Mouse (Mus musculus) liver, embryonic 11.5 days (tissue): Measurements from ENCODE around the gene Glo1. TPM values are rescaled to one million over a fixed set of nuclear protein-coding genes. Genes with fewer than 3 reads are reported as not detected.
A peak's percentile ranks its signal among the peaks of the same experiment; 100 is the strongest.
"Not testable (repeated sequence)": the region's sequence is repeated elsewhere in the genome, so short reads cannot be mapped to it uniquely, and the experiment has no call there.

ENCODE experiments used
- ATAC-seq: fragments of 200-750 bp; cut with Nextera tagmentation; replicated peaks from 2 replicates; pipeline ENCODE4 v1.8.0; 2017; ENCODE audit warnings: moderate number of reproducible peaks, mild to moderate bottlenecking, moderate TSS enrichment, moderate library complexity; ENCODE audit not compliant: low FRiP score
- DNase-seq: peaks from one replicate; pipeline ENCODE4 v3.0.0-alpha.2; 2017; ENCODE audit warnings: low spot score
- H3K27ac ChIP-seq: fragments of 300-500 bp; sonication (generic); 2 replicates; pipeline ENCODE4 v1.5.1; 2014; ENCODE audit warnings: mild to moderate bottlenecking, low read depth, low read length, control low read depth
- H3K27me3 ChIP-seq: fragments of 300-500 bp; sonication (generic); replicated peaks from 2 replicates; pipeline ENCODE4 v1.6.1; 2014; ENCODE audit warnings: low read length, mixed read lengths; ENCODE audit not compliant: control insufficient read depth, insufficient read depth
- H3K36me3 ChIP-seq: fragments of 300-500 bp; sonication (generic); 2 replicates; pipeline ENCODE4 v1.6.1; 2014; ENCODE audit warnings: mild to moderate bottlenecking, low read length, moderate library complexity, mixed read lengths; ENCODE audit not compliant: control insufficient read depth, insufficient read depth
- H3K4me1 ChIP-seq: fragments of 300-500 bp; sonication (generic); replicated peaks from 2 replicates; pipeline ENCODE4 v1.6.1; 2014; ENCODE audit warnings: low read length, mixed read lengths; ENCODE audit not compliant: control insufficient read depth, insufficient read depth
- H3K4me2 ChIP-seq: fragments of 300-500 bp; sonication (generic); 2 replicates; pipeline ENCODE4 v1.6.1; 2014; ENCODE audit warnings: mild to moderate bottlenecking, control low read depth, moderate library complexity
- H3K4me3 ChIP-seq: fragments of 300-500 bp; sonication (generic); 2 replicates; pipeline ENCODE4 v1.5.1; 2014; ENCODE audit warnings: low read depth, low read length, control low read depth
- H3K9ac ChIP-seq: fragments of 300-500 bp; sonication (generic); 2 replicates; pipeline ENCODE4 v1.6.1; 2014; ENCODE audit warnings: low read depth, low read length, control low read depth
- H3K9me3 ChIP-seq: fragments of 300-500 bp; sonication (generic); 2 replicates; pipeline ENCODE4 v1.6.1; 2016; ENCODE audit warnings: low read length, inconsistent platforms, mixed read lengths; ENCODE audit not compliant: control insufficient read depth
- WGBS: fragments of 180-500 bp; shearing (Covaris S2); extraction: QIAGEN DNeasy Blood & Tissue Kit; methylation state at CpG from one replicate; pipeline ENCODE4 v1.1.7; 2014; 5-methylcytosine and 5-hydroxymethylcytosine counted together
- polyA plus RNA-seq: library from polyadenylated mRNA; unstranded; fragments of >200 nt; fragmentation: Nextera tagmentation; extraction: Ambion mirVana; gene quantifications from 2 replicates; pipeline ENCODE4 v1.2.1, GENCODE M21; 2014

Glo1 gene
- polyA plus RNA-seq, 1 experiment from 2014 or later = 310 TPM

DNA sequence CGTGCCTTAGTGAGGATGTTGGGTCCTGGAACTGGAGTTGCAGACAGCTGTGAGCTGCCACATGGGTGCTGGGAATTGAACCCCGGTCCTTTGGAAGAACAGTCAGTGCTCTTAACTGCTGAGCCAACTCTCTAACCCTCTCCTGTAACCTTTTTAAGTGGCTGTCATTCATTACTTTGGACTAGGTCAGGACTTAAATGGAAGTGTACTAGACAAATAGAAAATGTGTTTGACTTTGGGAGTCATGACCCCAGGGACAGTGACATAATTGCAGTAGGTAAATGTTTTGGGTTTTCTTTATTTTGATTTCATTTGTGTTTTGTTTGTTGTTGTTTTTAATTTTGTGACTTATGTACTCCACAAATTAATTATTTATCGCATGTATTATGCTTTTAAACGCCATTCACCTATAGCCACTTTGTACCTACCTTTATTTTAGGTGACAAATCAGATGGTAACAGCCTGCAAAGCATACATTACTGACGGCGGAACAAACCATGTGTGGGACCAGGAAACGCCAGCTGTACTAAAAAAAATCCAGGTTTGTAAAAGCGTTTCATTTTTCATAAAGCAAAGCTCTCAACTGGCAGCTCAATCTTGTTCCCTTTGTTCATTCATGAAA is 31.0 kb upstream of the Glo1 start:
- Histone ChIP-seq H3K4me1 (no peaks in the 10 kb centered on the region; the same call in 1 of the 2 replicates), H3K27me3 (no peaks in the 10 kb centered on the region), H3K4me2 (peak overlapping the region; percentile 57), H3K4me3 (peak overlapping the region; percentile 37), H3K9me3 (no peaks in the 10 kb centered on the region), H3K36me3 (no peaks in the 10 kb centered on the region), H3K27ac (no peak overlapping the region; the same call in 1 of the 2 replicates), H3K9ac (peak overlapping the region; percentile 51)
- DNase-seq (no peak), ATAC-seq (no peak)
- WGBS = 59% methylated on average over 8 of the region's 8 CpGs

GRCm38 (mm10) chr17:30653010-30653409 is 26.3 kb upstream of the Glo1 start:
- Histone ChIP-seq H3K9ac (no peak overlapping the region), H3K4me2 (no peak overlapping the region), H3K4me3 (no peak overlapping the region), H3K27ac (no peak overlapping the region), H3K9me3 (no peaks in the 10 kb centered on the region), H3K4me1 (no peaks in the 10 kb centered on the region), H3K27me3 (no peaks in the 10 kb centered on the region), H3K36me3 (no peaks in the 10 kb centered on the region)
- ATAC-seq (no peak), DNase-seq (no peak)
- 96% methylated on average over 6 of the region's 6 CpGs for WGBS

- Histone ChIP-seq H3K9ac (no peak overlapping the region), H3K4me3 (no peak overlapping the region), H3K9me3 (no peaks in the 10 kb centered on the region), H3K36me3 (no peaks in the 10 kb centered on the region), H3K4me1 (no peaks in the 10 kb centered on the region), H3K4me2 (no peak overlapping the region), H3K27me3 (no peaks in the 10 kb centered on the region), H3K27ac (no peak overlapping the region)
- 88% methylated on average over 3 of the region's 3 CpGs for WGBS
- DNase-seq (no peak), ATAC-seq (no peak)
Observed at GRCm38 (mm10) chr17:30648770-30649169, 22.1 kb upstream of the Glo1 start.

- DNase-seq (no peak), ATAC-seq (no peak)
- H3K27ac ChIP-seq = no peak overlapping the region
- peaks cover 8% of the 10 kb centered on the region for H3K4me1 ChIP-seq
- no peaks in the 10 kb centered on the region for H3K9me3 ChIP-seq
- H3K27me3 ChIP-seq = no peaks in the 10 kb centered on the region
- 84% methylated on average over 5 of the region's 5 CpGs for WGBS
- H3K9ac ChIP-seq = no peak overlapping the region
- no peak overlapping the region for H3K4me3 ChIP-seq
- no peaks in the 10 kb centered on the region for H3K36me3 ChIP-seq
- H3K4me2 ChIP-seq = no peak overlapping the region
Observed at GRCm38 (mm10) chr17:30640896-30641295, 14.2 kb upstream of the Glo1 start.

GRCm38 (mm10) chr17:30638996-30639395 is 12.3 kb upstream of the Glo1 start:
- no peak overlapping the region for H3K4me2 ChIP-seq
- DNase-seq (no peak), ATAC-seq (no peak)
- H3K4me3 ChIP-seq = no peak overlapping the region
- H3K4me1 ChIP-seq = peaks cover 8% of the 10 kb centered on the region
- no peak overlapping the region for H3K27ac ChIP-seq
- H3K9ac ChIP-seq = no peak overlapping the region
- WGBS = 58% methylated on average over 2 of the region's 2 CpGs
- no peaks in the 10 kb centered on the region for H3K36me3 ChIP-seq
- H3K27me3 ChIP-seq = no peaks in the 10 kb centered on the region
- no peaks in the 10 kb centered on the region for H3K9me3 ChIP-seq

DNA sequence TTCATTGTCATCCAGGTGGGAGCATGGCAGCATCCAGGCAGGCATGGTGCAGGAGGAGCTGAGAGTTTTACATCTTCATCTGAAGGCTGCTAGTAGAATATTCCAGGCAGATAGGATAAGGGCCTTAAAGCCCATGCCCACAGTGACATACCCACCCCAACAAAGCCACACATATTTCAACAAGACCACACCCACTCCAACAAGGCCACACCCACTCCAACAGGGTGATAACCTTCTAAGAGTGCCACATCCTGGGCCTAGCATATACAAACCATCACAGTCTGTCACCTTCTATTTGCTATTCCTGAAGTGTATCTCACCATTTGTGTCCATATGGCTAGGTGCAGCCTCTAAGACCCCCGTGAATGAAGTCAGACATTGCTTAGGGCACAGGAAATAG is 11.0 kb upstream of the Glo1 start:
- no peak overlapping the region for H3K27ac ChIP-seq
- H3K27me3 ChIP-seq = no peaks in the 10 kb centered on the region
- no peak overlapping the region for H3K4me2 ChIP-seq
- H3K9ac ChIP-seq = no peak overlapping the region
- 43% methylated on average over 1 of the region's 1 CpGs for WGBS
- no peak for ATAC-seq
- no peaks in the 10 kb centered on the region for H3K36me3 ChIP-seq
- peaks cover 8% of the 10 kb centered on the region for H3K4me1 ChIP-seq
- DNase-seq = no peak
- no peak overlapping the region for H3K4me3 ChIP-seq
- H3K9me3 ChIP-seq = no peaks in the 10 kb centered on the region

GRCm38 (mm10) chr17:30635367-30635766 is 8.7 kb upstream of the Glo1 start:
- ATAC-seq = no peak; the same call in 1 of the 2 replicates
- Histone ChIP-seq H3K9me3 (no peaks in the 10 kb centered on the region), H3K27ac (no peak overlapping the region), H3K27me3 (no peaks in the 10 kb centered on the region), H3K4me2 (peak overlapping the region; percentile 30), H3K4me3 (no peak overlapping the region), H3K9ac (no peak overlapping the region), H3K36me3 (no peaks in the 10 kb centered on the region), H3K4me1 (peaks cover 8% of the 10 kb centered on the region)
- WGBS = 30% methylated on average over 17 of the region's 17 CpGs
- DNase-seq = peak; percentile 54

DNA sequence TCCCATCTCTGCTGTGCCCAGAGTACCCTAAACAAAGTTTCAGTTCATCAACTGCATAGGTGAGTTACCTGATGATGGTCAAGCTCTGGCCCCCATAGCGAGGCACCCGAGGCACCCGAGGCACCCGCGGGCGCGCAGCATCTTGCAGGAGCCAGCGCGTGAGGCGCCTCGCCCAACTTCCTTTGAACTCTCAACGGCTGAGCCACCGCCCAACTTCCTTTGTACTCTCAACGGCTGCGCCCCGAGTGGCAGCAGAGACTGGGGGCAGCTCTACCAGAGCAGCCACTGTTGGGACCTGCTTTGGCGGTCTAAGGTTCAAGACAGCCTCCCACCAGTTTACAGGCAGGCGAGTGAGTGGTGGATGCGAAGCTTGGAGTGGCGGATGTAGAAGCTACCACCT is 2.5 kb downstream of the Glo1 start, which contains the start of gene Dnah8:
Dnah8 (plus strand) TSS at position 223 of the 400 bp plus-strand sequence.
- H3K27ac ChIP-seq, H3K4me1 ChIP-seq, H3K27me3 ChIP-seq, H3K36me3 ChIP-seq, H3K9me3 ChIP-seq, DNase-seq, H3K9ac ChIP-seq, H3K4me3 ChIP-seq, ATAC-seq, H3K4me2 ChIP-seq: not testable (repeated sequence)
- WGBS = no CpG with 5 or more reads among the region's 20 CpGs

DNA sequence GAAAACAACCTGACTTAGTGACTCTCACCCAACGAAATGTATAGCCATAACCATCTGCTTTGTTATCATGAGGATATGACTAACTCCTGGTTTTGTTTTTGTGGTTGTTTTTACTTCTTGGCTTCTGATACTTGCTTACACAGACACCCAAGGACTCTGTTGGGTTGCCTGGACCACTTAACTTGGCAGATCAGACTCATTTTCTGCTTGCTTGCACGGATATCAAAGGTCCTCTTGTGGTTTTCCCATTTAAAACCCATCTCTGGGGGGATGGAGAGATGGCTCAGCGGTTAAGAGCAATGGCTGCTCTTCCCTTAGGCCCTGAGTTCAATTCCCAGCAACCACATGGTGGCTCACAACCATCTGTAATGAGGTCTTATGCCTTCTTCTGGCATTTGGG is 3.5 kb downstream of the Glo1 start:
- Histone ChIP-seq H3K27ac (no peak overlapping the region), H3K4me1 (no peaks in the 10 kb centered on the region), H3K4me2 (no peak overlapping the region), H3K4me3 (no peak overlapping the region), H3K9me3 (no peaks in the 10 kb centered on the region), H3K27me3 (no peaks in the 10 kb centered on the region), H3K36me3 (no peaks in the 10 kb centered on the region), H3K9ac (no peak overlapping the region)
- DNase-seq (no peak), ATAC-seq (no peak)
- 75% methylated on average over 3 of the region's 3 CpGs for WGBS
